Mouse (Mus musculus): ENCODE measurements around the gene Pitx2.

DNA sequence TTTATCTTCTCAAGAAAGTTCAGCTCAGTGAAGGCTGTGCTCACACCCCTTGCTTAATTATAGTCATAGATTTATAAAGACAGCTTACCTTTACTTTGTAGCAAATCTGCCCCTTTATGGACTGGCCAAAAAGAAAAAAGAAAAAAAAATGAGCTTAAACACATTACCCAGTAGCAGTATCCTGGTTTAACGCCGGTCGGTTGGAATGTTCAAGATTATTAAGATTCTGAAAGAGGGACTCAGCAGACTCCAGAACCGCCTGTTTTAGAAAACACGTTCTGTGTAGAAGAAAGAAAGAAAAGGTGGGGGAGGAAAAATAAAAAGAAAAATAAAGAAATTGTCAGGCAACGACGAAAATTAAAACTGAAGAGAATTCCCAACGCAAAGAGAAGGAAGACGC, 16.8 kb downstream of the Pitx2 start:
- TF ChIP-seq CTCF (IDR thresholded peaks at IDR 0.05; ENCODE audit: low read depth) (no peak), EP300 (IDR thresholded peaks at IDR 0.05; ENCODE audit: low read depth) (no peak)

Data from liver, postnatal 0 days (tissue).